Mouse (Mus musculus) thymus, adult 2 months (tissue): ENCODE measurements around the gene Olfr639. TPM values are rescaled to one million over a fixed set of nuclear protein-coding genes. Genes with fewer than 3 reads are reported as not detected.

Source experiments
- DNase-seq: peaks from one replicate; pipeline ENCODE4 v3.0.0; 2021
- H3K27ac ChIP-seq: fragments of 200-500 bp; 2 replicates; pipeline ENCODE4 v1.5.1; 2012; ENCODE audit warnings: low read length, control low read depth; ENCODE audit not compliant: control insufficient read depth, insufficient read depth
- H3K27me3 ChIP-seq: fragments of 200-500 bp; 2 replicates; pipeline ENCODE4 v1.6.1; 2012; ENCODE audit warnings: mild to moderate bottlenecking, low read length, moderate library complexity, mixed read lengths; ENCODE audit not compliant: control insufficient read depth, insufficient read depth
- H3K36me3 ChIP-seq: fragments of 200-500 bp; 2 replicates; pipeline ENCODE4 v1.6.1; 2012; ENCODE audit warnings: mild to moderate bottlenecking, low read length, moderate library complexity; ENCODE audit not compliant: control insufficient read depth, insufficient read depth
- H3K4me1 ChIP-seq: fragments of 200-500 bp; replicated peaks from 2 replicates; pipeline ENCODE4 v1.6.1; 2012; ENCODE audit warnings: low read length; ENCODE audit not compliant: control insufficient read depth, insufficient read depth
- H3K4me3 ChIP-seq: fragments of 200-500 bp; 2 replicates; pipeline ENCODE4 v1.5.1; 2012; ENCODE audit warnings: mild to moderate bottlenecking, low read length, control low read depth, moderate library complexity; ENCODE audit not compliant: control insufficient read depth, insufficient read depth
- CTCF ChIP-seq: fragments of 200-500 bp; IDR thresholded peaks from 2 replicates; pipeline ENCODE4 v1.5.1; 2012; ENCODE audit warnings: mild to moderate bottlenecking, control low read depth, low read length, moderate library complexity, borderline replicate concordance; ENCODE audit not compliant: control insufficient read depth, poor library complexity, insufficient read depth; ENCODE audit errors: extremely low read depth
- POLR2A ChIP-seq: fragments of 200-500 bp; IDR thresholded peaks from 2 replicates; pipeline ENCODE4 v1.6.1; 2012; ENCODE audit warnings: mild to moderate bottlenecking, low read length, control low read depth, moderate library complexity; ENCODE audit not compliant: control insufficient read depth, poor library complexity, insufficient read depth; ENCODE audit errors: extremely low read depth
- WGBS: fragments of 180-500 bp; shearing (Covaris S2); methylation state at CpG from one replicate; pipeline ENCODE4 v1.1.7; 2018; 5-methylcytosine and 5-hydroxymethylcytosine counted together
- polyA plus RNA-seq: library from polyadenylated mRNA; depleted of rRNA; stranded (reverse); fragments of >200 nt; gene quantifications from 2 replicates; pipeline ENCODE4 v1.2.3, GENCODE M21; 2012; rRNA removed

Gene Olfr639
- not detected in 2 replicates for polyA plus RNA-seq

DNA sequence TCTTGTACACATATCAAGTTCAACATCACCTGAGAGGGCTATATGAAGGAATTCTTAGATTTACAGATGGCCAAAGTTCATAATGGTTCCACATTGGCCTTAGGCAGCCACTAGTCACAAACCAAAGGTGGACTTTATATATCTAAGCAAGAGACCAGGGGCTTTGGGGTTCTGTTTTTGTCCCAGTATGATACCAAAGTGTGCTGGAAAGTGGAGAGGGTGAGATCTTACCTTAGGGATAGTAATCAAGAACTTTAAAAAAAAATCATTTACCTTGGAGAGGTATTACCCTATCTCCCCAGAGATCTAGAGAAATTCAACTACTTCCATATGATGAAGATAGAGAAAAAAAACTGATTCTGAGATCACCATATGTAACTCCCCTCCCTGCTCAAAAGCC is at the start of gene Olfr639:
Gene Olfr639 (minus strand): TSS at position 101 of the 400 bp plus-strand sequence.
- H3K4me3 ChIP-seq: no peak within 1 kb of the TSS
- no peaks in the 10 kb centered on the region for H3K36me3 ChIP-seq
- no peak for TF ChIP-seq CTCF
- TF ChIP-seq POLR2A: no peak

GRCm38 (mm10) chr7:104061345-104061744 is 44.2 kb upstream of the Olfr639 start, which contains the start of gene 4930516K23Rik:
4930516K23Rik (minus strand) TSS chr7:104061445.
- H3K36me3 ChIP-seq: no peaks in the 10 kb centered on the region
- H3K27me3 ChIP-seq: no peaks in the 10 kb centered on the region
- 78% methylated on average over 2 of the region's 2 CpGs for WGBS
- H3K4me1 ChIP-seq: no peaks in the 10 kb centered on the region
- no peak within 1 kb of the TSS for H3K4me3 ChIP-seq
- no peak for DNase-seq
- H3K27ac ChIP-seq: no peak within 1 kb of the TSS
- TF ChIP-seq POLR2A: no peak
- no peak for TF ChIP-seq CTCF

More for the DNA sequence above, at the start of gene Olfr639:
- no peaks in the 10 kb centered on the region for H3K27me3 ChIP-seq
- H3K4me1 ChIP-seq: no peaks in the 10 kb centered on the region
- DNase-seq: no peak
- no peak within 1 kb of the TSS for H3K27ac ChIP-seq

DNA sequence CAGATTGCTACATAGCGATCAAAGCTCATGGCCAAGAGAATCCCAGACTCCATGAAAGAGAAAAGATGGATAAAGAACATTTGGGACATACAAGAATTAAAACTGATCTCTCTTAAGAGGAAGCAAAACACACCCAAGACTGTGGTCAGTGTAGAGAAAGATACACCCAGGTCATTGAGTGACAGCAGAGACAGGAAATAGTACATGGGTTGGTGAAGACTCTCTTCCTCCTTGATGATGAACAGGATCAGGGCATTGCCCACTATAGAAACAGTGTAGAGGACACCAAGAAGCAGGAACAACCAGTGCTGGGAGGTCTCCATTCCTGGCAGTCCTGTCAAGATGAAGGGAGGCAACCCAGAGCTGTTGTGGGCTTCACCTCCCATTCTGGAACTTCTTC is 42.1 kb upstream of the Olfr639 start:
- Histone ChIP-seq H3K27ac (no peak overlapping the region), H3K36me3 (no peaks in the 10 kb centered on the region), H3K4me3 (no peak overlapping the region), H3K27me3 (no peaks in the 10 kb centered on the region), H3K4me1 (no peaks in the 10 kb centered on the region)
- TF ChIP-seq POLR2A (no peak), CTCF (no peak)
- DNase-seq: no peak
- 100% methylated on average over 1 of the region's 1 CpGs for WGBS

GRCm38 (mm10) chr7:104052566-104052965 is 35.5 kb upstream of the Olfr639 start, which contains the start of gene Olfr642:
Olfr642 (minus strand) TSS chr7:104052666.
- WGBS: 98% methylated on average over 1 of the region's 1 CpGs
- no peak for DNase-seq
- Histone ChIP-seq H3K27ac (no peak within 1 kb of the TSS), H3K4me1 (no peaks in the 10 kb centered on the region), H3K36me3 (no peaks in the 10 kb centered on the region), H3K27me3 (no peaks in the 10 kb centered on the region), H3K4me3 (no peak within 1 kb of the TSS)
- TF ChIP-seq CTCF (no peak), POLR2A (no peak)

- 83% methylated on average over 4 of the region's 4 CpGs for WGBS
- TF ChIP-seq CTCF (no peak), POLR2A (no peak)
- Histone ChIP-seq H3K4me1 (no peaks in the 10 kb centered on the region), H3K27ac (no peak overlapping the region), H3K36me3 (no peaks in the 10 kb centered on the region), H3K27me3 (no peaks in the 10 kb centered on the region), H3K4me3 (no peak overlapping the region)
- DNase-seq: no peak
These were observed 33.6 kb upstream of the Olfr639 start for GRCm38 (mm10) chr7:104050745-104051144.

GRCm38 (mm10) chr7:104035145-104035544 is 18.0 kb upstream of the Olfr639 start, which contains the start of gene Olfr641:
Olfr641 (plus strand) TSS chr7:104035445.
- TF ChIP-seq POLR2A (no peak), CTCF (no peak)
- H3K4me1 ChIP-seq: no peaks in the 10 kb centered on the region
- H3K36me3 ChIP-seq: no peaks in the 10 kb centered on the region
- 89% methylated on average over 1 of the region's 1 CpGs for WGBS
- H3K27ac ChIP-seq: no peak within 1 kb of the TSS
- no peaks in the 10 kb centered on the region for H3K27me3 ChIP-seq
- H3K4me3 ChIP-seq: no peak within 1 kb of the TSS
- DNase-seq: no peak

DNA sequence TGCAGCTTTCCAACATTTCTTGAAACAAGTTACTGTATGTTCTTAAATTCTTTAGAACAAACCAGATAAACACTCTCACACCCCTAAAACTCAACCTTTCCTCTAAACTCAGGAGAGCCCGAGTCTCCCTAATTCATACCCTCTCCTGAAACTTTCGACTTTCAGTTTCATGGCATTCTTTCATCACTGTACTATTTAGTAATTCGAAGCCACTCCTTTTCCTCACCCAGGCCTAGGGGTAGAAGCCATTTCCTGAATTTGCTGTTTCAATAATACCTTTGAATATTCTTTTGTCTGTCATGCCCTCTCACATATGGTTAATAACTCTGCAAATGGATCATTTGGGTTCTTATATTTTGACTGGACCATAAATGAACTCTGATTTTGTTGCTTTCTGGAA is 9.9 kb upstream of the Olfr639 start:
- TF ChIP-seq POLR2A: no peak
- Histone ChIP-seq H3K36me3 (no peaks in the 10 kb centered on the region), H3K4me3 (no peak overlapping the region), H3K27ac (no peak overlapping the region), H3K27me3 (no peaks in the 10 kb centered on the region), H3K4me1 (no peaks in the 10 kb centered on the region)
- DNase-seq: no peak
- 91% methylated on average over 3 of the region's 3 CpGs for WGBS
